Mouse (Mus musculus): ENCODE data around the gene 9530068E07Rik.

DNA sequence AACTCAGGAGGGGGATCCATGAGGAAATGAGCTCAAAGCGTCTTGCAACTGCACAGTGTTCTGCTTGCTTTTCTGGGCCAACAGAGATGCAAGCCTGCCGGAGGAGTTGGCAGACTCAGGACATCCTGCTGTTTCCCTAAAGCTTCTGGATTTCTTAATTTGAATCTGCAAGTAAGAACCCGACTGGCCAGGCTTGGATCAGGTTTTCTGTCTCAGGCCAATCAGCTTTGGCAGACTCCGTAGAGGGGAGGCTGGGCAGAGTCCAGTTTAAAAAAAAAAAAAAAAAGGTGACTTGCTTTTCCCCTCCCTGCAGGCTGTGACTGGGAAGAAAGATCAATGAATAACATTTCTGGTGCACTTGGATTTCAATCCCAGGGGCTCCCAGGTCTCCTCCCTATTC lies 37.7 kb upstream of the 9530068E07Rik start:
- TF ChIP-seq CTCF (IDR thresholded peaks at IDR 0.05; ENCODE audit: borderline replicate concordance, control insufficient read depth, extremely low read depth, insufficient read depth, low read length, poor library complexity) (no peak), POLR2A (IDR thresholded peaks at IDR 0.05; ENCODE audit: control insufficient read depth, extremely low read depth, insufficient read depth, low read length, poor library complexity) (no peak)

All from thymus, adult 2 months (tissue).